Mouse (Mus musculus): ENCODE measurements around the gene Cfap97. TPM values are rescaled to one million over a fixed set of nuclear protein-coding genes. Genes with fewer than 3 reads are reported as not detected.
"Not testable (repeated sequence)": the region's sequence is repeated elsewhere in the genome, so short reads cannot be mapped to it uniquely, and the experiment has no call there.

Gene Cfap97
- 11.0 and 14.7 TPM in 2 replicates for polyA plus RNA-seq (2012; rRNA removed)

- TF ChIP-seq POLR2A (IDR thresholded peaks at IDR 0.05; ENCODE audit: borderline replicate concordance, extremely low read depth, insufficient read depth, insufficient read length, poor library complexity, severe bottlenecking) (0 out of 2 replicates have a peak, but pooled peaks have one; percentile 31), CTCF (IDR thresholded peaks at IDR 0.05; ENCODE audit: borderline replicate concordance, extremely low read depth, insufficient read depth, insufficient read length) (no peak)
- peak; percentile 69 for DNase-seq (ENCODE audit: low read depth)
These were observed at the start of gene Cfap97 for GRCm38 (mm10) chr8:46151202-46152062. TSS of gene Cfap97 (plus strand) at chr8:46151771.

- TF ChIP-seq POLR2A (IDR thresholded peaks at IDR 0.05; ENCODE audit: borderline replicate concordance, extremely low read depth, insufficient read depth, insufficient read length, poor library complexity, severe bottlenecking) (no peak), CTCF (IDR thresholded peaks at IDR 0.05; ENCODE audit: borderline replicate concordance, extremely low read depth, insufficient read depth, insufficient read length) (no peak)
- DNase-seq (ENCODE audit: low read depth): no peak
These were observed 48.1 kb upstream of the Cfap97 start for GRCm38 (mm10) chr8:46103434-46103833.

- TF ChIP-seq POLR2A (IDR thresholded peaks at IDR 0.05; ENCODE audit: borderline replicate concordance, extremely low read depth, insufficient read depth, insufficient read length, poor library complexity, severe bottlenecking) (no peak), CTCF (IDR thresholded peaks at IDR 0.05; ENCODE audit: borderline replicate concordance, extremely low read depth, insufficient read depth, insufficient read length) (no peak)
- DNase-seq (ENCODE audit: low read depth): no peak
These were observed 43.9 kb upstream of the Cfap97 start for GRCm38 (mm10) chr8:46107690-46108089.

GRCm38 (mm10) chr8:46113421-46114170, 38.0 kb upstream of the Cfap97 start:
- DNase-seq (ENCODE audit: low read depth): not testable (repeated sequence)

GRCm38 (mm10) chr8:46117172-46117571, 34.4 kb upstream of the Cfap97 start:
- no peak for TF ChIP-seq CTCF (IDR thresholded peaks at IDR 0.05; ENCODE audit: borderline replicate concordance, extremely low read depth, insufficient read depth, insufficient read length)
- no peak for TF ChIP-seq POLR2A (IDR thresholded peaks at IDR 0.05; ENCODE audit: borderline replicate concordance, extremely low read depth, insufficient read depth, insufficient read length, poor library complexity, severe bottlenecking)
- no peak for DNase-seq (ENCODE audit: low read depth)

- no peak for TF ChIP-seq CTCF (IDR thresholded peaks at IDR 0.05; ENCODE audit: borderline replicate concordance, extremely low read depth, insufficient read depth, insufficient read length)
- no peak for TF ChIP-seq POLR2A (IDR thresholded peaks at IDR 0.05; ENCODE audit: borderline replicate concordance, extremely low read depth, insufficient read depth, insufficient read length, poor library complexity, severe bottlenecking)
- no peak for DNase-seq (ENCODE audit: low read depth)
These were observed 32.4 kb upstream of the Cfap97 start for GRCm38 (mm10) chr8:46119176-46119575.

GRCm38 (mm10) chr8:46122498-46122897, 29.1 kb upstream of the Cfap97 start:
- no peak for DNase-seq (ENCODE audit: low read depth)
- TF ChIP-seq CTCF (IDR thresholded peaks at IDR 0.05; ENCODE audit: borderline replicate concordance, extremely low read depth, insufficient read depth, insufficient read length): no peak
- no peak for TF ChIP-seq POLR2A (IDR thresholded peaks at IDR 0.05; ENCODE audit: borderline replicate concordance, extremely low read depth, insufficient read depth, insufficient read length, poor library complexity, severe bottlenecking)

- TF ChIP-seq POLR2A (IDR thresholded peaks at IDR 0.05; ENCODE audit: borderline replicate concordance, extremely low read depth, insufficient read depth, insufficient read length, poor library complexity, severe bottlenecking) (no peak), CTCF (IDR thresholded peaks at IDR 0.05; ENCODE audit: borderline replicate concordance, extremely low read depth, insufficient read depth, insufficient read length) (no peak)
- DNase-seq (ENCODE audit: low read depth): no peak
These were observed 21.1 kb upstream of the Cfap97 start for GRCm38 (mm10) chr8:46130426-46130825.

- not testable (repeated sequence) for DNase-seq (ENCODE audit: low read depth)
These were observed 16.0 kb upstream of the Cfap97 start for GRCm38 (mm10) chr8:46135546-46135945.

- TF ChIP-seq CTCF (IDR thresholded peaks at IDR 0.05; ENCODE audit: borderline replicate concordance, extremely low read depth, insufficient read depth, insufficient read length): no peak
- TF ChIP-seq POLR2A (IDR thresholded peaks at IDR 0.05; ENCODE audit: borderline replicate concordance, extremely low read depth, insufficient read depth, insufficient read length, poor library complexity, severe bottlenecking): no peak
- no peak for DNase-seq (ENCODE audit: low read depth)
These were observed 14.2 kb upstream of the Cfap97 start for GRCm38 (mm10) chr8:46137336-46137735.

- TF ChIP-seq CTCF (IDR thresholded peaks at IDR 0.05; ENCODE audit: borderline replicate concordance, extremely low read depth, insufficient read depth, insufficient read length) (no peak), POLR2A (IDR thresholded peaks at IDR 0.05; ENCODE audit: borderline replicate concordance, extremely low read depth, insufficient read depth, insufficient read length, poor library complexity, severe bottlenecking) (no peak)
- DNase-seq (ENCODE audit: low read depth): no peak
These were observed 13.6 kb upstream of the Cfap97 start for GRCm38 (mm10) chr8:46137843-46138596.
